Mouse (Mus musculus): Measurements from ENCODE around the gene Sptb. TPM values are rescaled to one million over a fixed set of nuclear protein-coding genes. Genes with fewer than 3 reads are reported as not detected.

Gene Sptb
- polyA plus RNA-seq (2017; shearing (Covaris generic)): 0.77 TPM

GRCm38 (mm10) chr12:76710351-76711100, at the start of gene Sptb:
TSS of gene Sptb (minus strand) at chr12:76710547.

DNA sequence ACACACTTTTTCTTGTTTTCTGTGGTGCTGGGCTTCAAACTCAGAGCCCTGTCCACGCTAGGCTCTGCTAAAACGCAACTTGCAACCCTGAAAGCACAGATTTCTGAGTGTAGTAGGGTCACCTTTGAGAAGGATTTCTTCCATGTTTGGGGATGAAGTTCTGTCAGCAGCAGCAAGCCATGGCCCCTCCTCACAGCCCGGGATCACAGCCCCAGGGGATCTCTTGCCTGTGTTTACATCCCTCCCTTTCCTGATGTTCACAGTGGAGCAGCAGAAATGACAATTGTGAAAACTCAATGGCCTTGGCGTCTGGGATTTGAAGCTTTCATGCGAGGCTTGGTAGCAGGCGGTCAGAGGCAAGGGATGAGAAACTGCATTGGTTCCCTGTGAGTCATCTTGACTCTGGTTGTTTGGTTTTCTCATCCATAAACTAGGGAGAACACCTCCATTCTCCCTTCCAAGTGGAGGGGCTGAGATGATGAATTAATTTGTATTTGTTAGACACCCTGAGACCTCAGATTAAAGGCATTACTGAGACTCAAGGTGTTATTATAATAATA, 179.7 kb downstream of the Sptb start, which contains the start of gene Plekhg3:
Gene Plekhg3, plus strand, starts transcription at position 312 of the 560 bp plus-strand sequence.

Other genes starting within 250 kb of the Sptb start
- gene Plekhg3, start 179.7 kb downstream of the Sptb start, polyA plus RNA-seq (2017; shearing (Covaris generic)): 0.95 TPM
- gene Churc1, start 55.0 kb upstream of the Sptb start, polyA plus RNA-seq (2017; shearing (Covaris generic)): 159 TPM
- 24.2 TPM for gene Fntb, start 55.0 kb upstream of the Sptb start, polyA plus RNA-seq (2017; shearing (Covaris generic))
- gene Gpx2, start 85.0 kb upstream of the Sptb start, polyA plus RNA-seq (2017; shearing (Covaris generic)): not detected
- gene Rab15, start 112.4 kb upstream of the Sptb start, polyA plus RNA-seq (2017; shearing (Covaris generic)): not detected